Mouse (Mus musculus) testis, postnatal 14 days (tissue): ENCODE measurements at regions not wholly inside any gene's neighbourhood (a gene's known extent, or its start where the extent isn't known, plus 50 kb on each side); places are given as distances from the start of the nearest gene placed in this dataset.
"Not testable (repeated sequence)": the region's sequence is repeated elsewhere in the genome, so short reads cannot be mapped to it uniquely, and the experiment has no call there.

ENCODE experiments used
- DNase-seq: peaks from one replicate; pipeline ENCODE4 v3.0.0; 2021; ENCODE audit warnings: low spot score

DNA sequence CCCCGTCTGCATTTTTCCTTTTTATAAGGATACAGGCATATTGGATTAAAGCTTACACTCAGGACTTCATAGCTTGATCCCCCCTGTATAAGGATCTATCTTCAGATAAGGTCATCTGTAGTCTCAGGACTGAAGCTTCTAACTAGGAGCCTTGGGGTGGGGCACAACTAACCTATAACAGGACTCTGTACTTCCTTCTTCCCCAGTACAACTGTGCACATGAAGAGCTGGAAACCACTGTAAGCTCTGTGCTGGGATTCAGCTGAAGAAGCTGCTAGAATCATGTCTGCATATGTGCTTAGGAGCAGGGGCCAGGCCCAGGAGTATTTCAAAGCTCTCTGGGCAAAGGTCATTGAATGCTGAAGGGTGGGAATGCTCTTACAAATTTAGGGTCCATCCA, 137.9 kb downstream of the Tcp10c start:
- not testable (repeated sequence) for DNase-seq

DNA sequence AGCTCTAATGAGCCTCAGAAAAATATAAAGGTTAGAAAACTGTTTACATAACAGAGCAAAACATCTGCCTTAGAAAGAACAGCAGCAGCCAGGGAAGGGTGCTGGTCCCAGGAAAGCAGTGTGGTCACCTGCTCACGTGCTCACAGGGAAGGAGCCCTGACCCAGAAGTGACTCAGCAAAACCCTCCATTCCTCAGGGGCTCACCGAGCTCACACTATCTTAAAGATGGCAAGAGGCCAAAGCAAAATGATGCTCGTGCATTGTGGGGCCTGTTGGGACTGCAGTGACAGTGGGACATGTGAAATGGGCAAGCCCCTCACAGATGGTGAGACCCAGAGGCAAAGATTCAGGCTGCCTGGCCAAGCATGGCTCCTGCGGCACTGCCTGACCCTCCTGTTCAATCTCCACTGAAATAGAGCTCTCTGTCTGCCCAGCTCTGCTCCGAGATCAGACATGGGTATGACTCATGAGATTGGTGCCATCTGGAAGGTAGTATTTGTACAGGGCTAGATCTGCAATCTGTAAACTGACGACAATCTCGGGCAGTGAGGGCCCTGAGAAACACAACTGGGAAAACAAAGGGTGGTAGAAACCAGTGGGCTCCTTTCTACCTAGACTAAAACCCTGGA, 138.4 kb downstream of the Tcp10c start:
- not testable (repeated sequence) for DNase-seq

- DNase-seq, result not testable (repeated sequence)
Observed at GRCm38 (mm10) chr17:13493866-13494265, 139.5 kb downstream of the Tcp10c start.

DNA sequence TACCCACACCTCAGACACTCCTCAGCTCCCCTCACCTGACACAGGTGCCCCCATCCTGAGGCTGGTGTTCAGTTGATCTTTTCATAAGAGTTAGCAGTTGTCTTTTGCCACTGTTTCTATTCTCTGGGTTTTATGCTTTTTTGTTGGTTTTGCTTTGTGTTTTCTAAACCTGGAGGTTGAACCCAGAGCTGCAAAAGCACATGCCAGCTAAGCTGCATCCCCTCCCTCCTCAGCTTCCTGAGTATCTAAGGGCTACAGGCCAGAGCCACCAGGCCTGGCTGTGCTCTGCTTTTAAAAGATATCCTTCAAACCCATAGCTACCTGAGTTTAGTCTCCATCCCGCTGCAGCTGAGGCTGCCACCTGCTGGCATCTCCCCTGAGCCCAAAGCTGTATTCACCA, 140.1 kb downstream of the Tcp10c start:
- DNase-seq, result not testable (repeated sequence)

GRCm38 (mm10) chr17:13504365-13504764, 150.0 kb downstream of the Tcp10c start:
- DNase-seq, result not testable (repeated sequence)

GRCm38 (mm10) chr17:13504827-13505268, 150.5 kb downstream of the Tcp10c start:
- DNase-seq, result not testable (repeated sequence)

- DNase-seq, result not testable (repeated sequence)
Observed at GRCm38 (mm10) chr17:13507397-13508063, 153.2 kb downstream of the Tcp10c start.

GRCm38 (mm10) chr17:13519409-13520201, 165.2 kb downstream of the Tcp10c start:
- not testable (repeated sequence) for DNase-seq

DNA sequence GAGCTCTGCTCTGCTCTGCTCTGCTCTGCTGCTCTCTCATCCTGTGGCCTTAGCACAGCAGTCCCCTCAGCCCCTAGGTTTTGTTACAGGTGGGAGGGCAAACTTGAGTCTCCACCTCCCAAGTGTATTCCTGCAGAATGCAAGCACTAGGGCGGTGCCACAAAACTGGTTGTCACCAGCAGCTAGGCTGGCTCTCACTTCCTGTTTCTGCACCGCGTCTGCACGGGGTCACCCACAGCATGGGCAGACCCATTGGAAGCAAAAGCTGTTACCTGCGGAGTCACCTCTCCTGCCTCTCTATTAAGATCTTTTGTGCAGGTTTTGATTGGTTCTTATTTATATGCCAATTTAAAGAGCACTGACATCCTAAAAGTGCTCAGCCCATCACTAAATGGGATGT, 178.2 kb downstream of the Tcp10c start:
- DNase-seq, result not testable (repeated sequence)

- DNase-seq, result no peak
Observed at GRCm38 (mm10) chr17:13540446-13541241, 186.3 kb downstream of the Tcp10c start.

DNA sequence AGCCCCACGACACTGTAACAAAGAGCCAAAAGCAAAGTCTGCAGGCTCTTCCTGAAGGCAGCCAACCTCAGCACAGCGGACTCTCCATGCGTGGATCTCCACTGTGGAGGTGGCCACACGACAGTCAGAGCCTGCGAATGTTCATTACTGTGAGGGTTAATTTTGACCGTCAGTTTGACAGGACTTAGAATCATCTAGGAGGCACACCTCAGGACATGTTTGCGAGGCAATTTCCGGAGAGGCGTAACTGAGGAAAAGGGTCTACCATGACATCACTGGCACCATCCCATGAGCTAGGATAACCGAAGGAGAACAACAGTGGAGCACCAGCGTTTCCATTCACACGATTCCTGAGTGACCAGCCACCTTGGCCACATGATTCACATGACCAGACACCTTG, 186.9 kb downstream of the Tcp10c start:
- DNase-seq, result no peak

GRCm38 (mm10) chr17:13542261-13542660, 187.9 kb downstream of the Tcp10c start:
- no peak for DNase-seq

GRCm38 (mm10) chr17:13542856-13543255, 188.5 kb downstream of the Tcp10c start:
- no peak for DNase-seq

DNA sequence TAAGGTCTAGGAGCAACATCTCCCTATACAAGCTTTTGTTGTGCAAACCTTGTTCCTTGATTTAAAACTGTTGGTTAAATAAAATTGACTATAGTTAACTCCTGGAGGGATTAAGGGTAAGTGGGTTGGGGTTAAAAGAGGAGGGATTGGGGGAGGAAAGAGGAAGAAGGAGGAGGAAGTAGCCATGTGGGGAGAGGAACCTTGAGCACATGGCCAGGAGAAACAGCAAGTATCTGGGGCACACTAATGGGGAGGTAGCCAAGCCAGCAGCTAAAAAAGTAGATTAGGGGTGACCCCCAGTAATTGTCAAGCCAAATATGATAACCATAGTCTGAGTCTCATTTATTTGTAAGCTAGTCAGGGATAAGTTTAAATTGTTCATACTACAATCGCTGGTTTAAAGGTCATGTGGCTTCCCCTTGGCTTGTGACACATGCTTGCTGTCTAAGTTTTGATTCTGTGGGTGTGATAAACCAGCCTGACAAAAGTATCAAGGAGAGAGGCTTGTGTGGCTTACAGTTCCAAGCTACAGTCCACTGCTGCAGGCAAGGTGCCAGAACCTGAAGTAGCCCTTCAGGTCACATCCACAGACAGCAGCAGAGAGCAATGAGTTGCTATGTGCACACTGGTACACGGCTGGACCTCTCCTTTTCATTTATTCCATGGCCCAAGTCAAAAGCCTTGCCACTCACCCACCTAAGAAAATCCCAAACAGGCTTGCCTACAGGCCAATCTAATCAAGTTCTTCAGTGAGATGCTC, 189.8 kb downstream of the Tcp10c start:
- DNase-seq, result no peak

DNA sequence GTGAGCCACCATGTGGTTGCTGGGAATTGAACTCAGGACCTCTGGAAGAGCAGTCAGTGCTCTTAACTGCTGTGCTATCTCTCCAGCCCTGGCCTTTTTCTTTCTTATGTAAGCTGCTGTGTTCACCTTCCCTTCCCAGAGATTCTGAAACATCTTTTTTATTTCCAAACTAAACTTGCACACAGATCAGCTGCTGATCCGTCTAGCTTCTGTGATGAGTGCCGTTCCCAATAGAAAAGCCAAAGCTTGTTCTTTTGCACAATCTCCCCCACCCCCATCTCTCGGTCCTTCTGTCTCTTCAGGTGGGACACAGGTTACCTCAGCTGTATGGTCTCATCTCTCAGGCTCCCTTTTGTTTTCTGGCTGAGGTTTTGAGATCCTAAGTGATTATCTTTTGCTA, 191.9 kb downstream of the Tcp10c start:
- DNase-seq, result no peak

DNA sequence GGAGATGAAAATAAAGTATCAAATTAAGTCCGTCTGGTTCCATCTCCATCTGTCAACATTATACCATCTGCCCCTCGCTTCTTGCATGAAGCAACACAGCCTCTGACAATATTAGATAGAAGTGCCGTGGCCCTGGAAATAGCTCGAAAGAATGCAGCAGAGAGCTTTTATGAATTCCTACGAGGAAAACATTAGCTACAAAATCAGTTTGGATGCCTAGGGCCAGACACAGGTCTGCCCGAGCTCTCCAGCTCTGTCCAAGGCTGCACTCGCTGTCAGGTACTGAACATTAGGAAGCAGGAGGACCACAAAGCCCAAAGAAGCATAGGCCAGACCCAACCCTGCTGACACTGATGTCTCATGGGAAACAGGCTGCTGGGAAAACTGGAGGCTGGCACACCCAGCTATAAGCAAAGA, 192.3 kb downstream of the Tcp10c start:
- no peak for DNase-seq

DNA sequence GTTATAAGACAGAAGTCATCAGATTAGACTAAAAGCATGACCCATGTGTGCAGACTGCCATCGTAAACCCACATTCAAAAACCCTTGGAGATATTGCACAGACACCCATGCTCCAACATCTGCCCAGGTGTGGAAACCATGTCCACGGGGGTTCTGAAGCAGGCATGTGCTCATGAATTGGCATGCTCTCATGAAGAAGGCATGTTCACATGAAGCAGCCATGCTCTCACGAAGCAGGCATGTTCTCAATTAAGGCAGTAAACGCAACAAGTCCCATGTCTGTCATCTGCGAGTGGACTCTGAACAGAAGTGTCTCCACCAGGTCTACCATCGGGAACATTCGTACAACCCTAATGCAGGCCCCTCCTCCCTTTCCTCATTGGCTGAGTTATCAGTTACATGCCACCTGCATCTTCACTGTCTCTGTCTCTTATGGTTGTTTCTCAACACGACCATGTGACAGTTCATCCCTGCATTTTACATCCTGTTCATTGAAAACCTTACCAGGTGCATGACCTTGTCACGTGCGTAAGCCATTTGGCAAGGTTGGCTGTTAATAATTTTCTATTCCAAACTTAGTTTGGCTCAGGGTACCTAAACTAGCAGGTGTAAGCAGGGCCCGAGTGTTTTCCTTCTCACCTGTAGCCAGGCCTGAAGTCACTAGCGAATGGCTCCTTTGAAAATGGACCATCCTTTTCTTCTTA, 193.4 kb downstream of the Tcp10c start:
- DNase-seq, result no peak

- no peak for DNase-seq
Observed at GRCm38 (mm10) chr17:13549975-13550895, 195.9 kb downstream of the Tcp10c start.

DNA sequence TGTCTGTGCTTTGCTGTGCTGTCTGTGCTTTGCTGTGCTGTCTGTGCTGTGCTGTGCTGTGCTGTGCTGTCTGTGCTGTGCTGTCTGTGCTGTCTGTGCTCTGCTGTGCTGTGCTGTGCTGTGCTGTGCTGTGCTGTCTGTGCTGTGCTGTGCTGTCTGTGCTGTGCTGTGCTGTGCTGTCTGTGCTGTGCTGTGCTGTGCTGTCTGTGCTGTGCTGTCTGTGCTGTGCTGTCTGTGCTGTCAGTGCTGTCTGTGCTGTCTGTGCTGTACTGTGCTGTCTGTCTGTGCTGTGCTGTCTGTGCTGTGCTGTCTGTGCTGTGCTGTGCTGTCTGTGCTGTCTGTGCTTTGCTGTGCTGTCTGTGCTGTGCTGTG, 196.5 kb downstream of the Tcp10c start:
- DNase-seq, result not testable (repeated sequence)
